Mouse (Mus musculus) right cerebral cortex, adult 2 months (tissue): ENCODE measurements around the gene Homez.

Experiments used
- DNase-seq, 2 experiments: peaks; one replicate each; pipeline ENCODE4 v3.0.0; 2021 to 2022; ENCODE audit warnings: low spot score in 2 of 2

Homez gene

GRCm38 (mm10) chr14:54868026-54868425 is 2.7 kb downstream of the Homez start:
- DNase-seq, result no peak

- no peak for DNase-seq
Observed at GRCm38 (mm10) chr14:54866936-54867335, 3.8 kb downstream of the Homez start.

GRCm38 (mm10) chr14:54866268-54866667 is 4.5 kb downstream of the Homez start:
- DNase-seq, result no peak

- no peak for DNase-seq
Observed at GRCm38 (mm10) chr14:54865626-54866025, 5.1 kb downstream of the Homez start.

- no peak for DNase-seq
Observed at GRCm38 (mm10) chr14:54864313-54865036, 6.3 kb downstream of the Homez start.

GRCm38 (mm10) chr14:54863501-54864312 is 7.1 kb downstream of the Homez start:
- DNase-seq, result peak; percentile 95 to 96

GRCm38 (mm10) chr14:54860511-54860910 is 10.2 kb downstream of the Homez start:
- peak; percentile 75 to 84 for DNase-seq

GRCm38 (mm10) chr14:54857891-54858290 is 12.9 kb downstream of the Homez start:
- DNase-seq, result no peak

GRCm38 (mm10) chr14:54856703-54857102 is 14.1 kb downstream of the Homez start:
- no peak for DNase-seq

- DNase-seq, result no peak
Observed at GRCm38 (mm10) chr14:54855726-54856125, 15.0 kb downstream of the Homez start.

GRCm38 (mm10) chr14:54843461-54843860 is 27.3 kb downstream of the Homez start:
- DNase-seq, result peak in 1 of 2 experiments; percentile 22

- no peak for DNase-seq
Observed at GRCm38 (mm10) chr14:54823716-54824115, 47.0 kb downstream of the Homez start.

- no peak for DNase-seq
Observed at GRCm38 (mm10) chr14:54822301-54822700, 48.5 kb downstream of the Homez start.

GRCm38 (mm10) chr14:54817791-54818190 is 53.0 kb downstream of the Homez start:
- peak; percentile 12 to 28 for DNase-seq

- no peak for DNase-seq
Observed at GRCm38 (mm10) chr14:54815737-54816136, 55.0 kb downstream of the Homez start.

GRCm38 (mm10) chr14:54813991-54814390 is 56.8 kb downstream of the Homez start, which contains the start of gene Rnf212b:
Rnf212b (plus strand) TSS chr14:54814141.
- no peak for DNase-seq

GRCm38 (mm10) chr14:54809668-54810033 is 61.1 kb downstream of the Homez start:
- DNase-seq, result no peak

- no peak for DNase-seq
Observed at GRCm38 (mm10) chr14:54808718-54809667, 61.8 kb downstream of the Homez start.

GRCm38 (mm10) chr14:54806124-54806523 is 64.6 kb downstream of the Homez start:
- no peak for DNase-seq
